Mouse (Mus musculus) liver, postnatal 0 days (tissue): ENCODE results near the gene Ntn1.

Experiments
- CTCF ChIP-seq: sonication (generic); IDR thresholded peaks from 2 replicates; pipeline ENCODE4 v1.5.1; 2016; ENCODE audit warnings: antibody characterized with exemption, low read depth
- EP300 ChIP-seq: IDR thresholded peaks from 2 replicates; pipeline ENCODE4 v1.6.1; 2016; ENCODE audit warnings: antibody characterized with exemption, low read depth, mild to moderate bottlenecking

DNA sequence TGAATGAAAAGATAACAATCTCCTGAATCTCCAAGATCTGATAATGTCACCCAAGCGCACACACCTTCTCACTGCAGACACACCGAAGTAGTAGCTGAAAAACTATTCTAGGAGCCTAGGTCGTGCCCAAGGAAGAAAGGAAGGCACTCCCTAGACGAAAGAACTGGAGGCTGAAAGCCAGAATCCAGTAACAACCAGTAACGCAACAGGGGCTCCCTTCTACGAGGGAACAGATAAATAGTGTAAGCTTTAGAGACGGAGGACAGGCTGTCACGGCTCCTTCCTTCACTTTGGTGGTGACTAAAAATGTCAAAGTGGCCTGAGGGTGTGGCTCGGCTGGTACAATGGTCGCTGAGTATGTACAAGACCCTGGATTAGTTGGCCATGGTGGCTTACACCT lies 198.1 kb downstream of the Ntn1 start:
- TF ChIP-seq CTCF (no peak), EP300 (no peak)
